Mouse (Mus musculus) left cerebral cortex, adult 2 months (tissue): ENCODE measurements at regions not wholly inside any gene's neighbourhood (a gene's known extent, or its start where the extent isn't known, plus 50 kb on each side); places are given as distances from the start of the nearest gene placed in this dataset.

Source experiments
- DNase-seq, 2 experiments: peaks; one replicate each; pipeline ENCODE4 v3.0.0; 2021 to 2022; ENCODE audit warnings: low spot score in 2 of 2, mixed read lengths in 1 of 2; ENCODE audit errors: extremely low spot score in 1 of 2
- H3K27ac ChIP-seq: fragments of 200-600 bp; 2 replicates; pipeline ENCODE4 v1.8.1; 2022
- H3K4me3 ChIP-seq: fragments of 200-600 bp; 2 replicates; pipeline ENCODE4 v1.8.1; 2022
- CTCF ChIP-seq: fragments of 200-600 bp; IDR thresholded peaks from 2 replicates; pipeline ENCODE4 v1.8.1; 2022; ENCODE audit warnings: antibody characterized with exemption, mild to moderate bottlenecking, moderate library complexity
- intact Hi-C: fragments of 180-260 bp; cut with DNase I; formaldehyde crosslinking; loops from one replicate; pipeline ENCODE4 v1.15.1; 2025

DNA sequence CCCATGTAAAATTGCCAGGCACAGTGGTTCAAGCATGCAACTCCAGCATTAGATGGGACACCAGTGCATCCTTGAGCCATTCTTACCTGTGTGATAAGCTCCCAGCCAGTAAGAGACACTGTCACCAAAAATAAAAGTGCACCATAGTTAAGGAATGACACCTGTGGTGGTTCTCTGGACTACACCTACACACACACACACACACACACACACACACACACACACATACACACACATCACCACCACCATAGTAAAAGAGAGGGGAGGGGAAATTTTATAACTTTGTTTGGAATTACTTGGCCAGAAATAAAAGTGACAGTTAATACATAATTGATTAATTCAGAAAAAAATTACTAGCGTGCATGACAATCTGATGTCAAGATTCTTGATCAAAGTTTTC is 175.1 kb upstream of the Gm11232 start:
- H3K4me3 ChIP-seq = no peak overlapping the region
- intact Hi-C loops = no loop called here
- no peak overlapping the region for H3K27ac ChIP-seq
- DNase-seq = no peak
- no peak for TF ChIP-seq CTCF

DNA sequence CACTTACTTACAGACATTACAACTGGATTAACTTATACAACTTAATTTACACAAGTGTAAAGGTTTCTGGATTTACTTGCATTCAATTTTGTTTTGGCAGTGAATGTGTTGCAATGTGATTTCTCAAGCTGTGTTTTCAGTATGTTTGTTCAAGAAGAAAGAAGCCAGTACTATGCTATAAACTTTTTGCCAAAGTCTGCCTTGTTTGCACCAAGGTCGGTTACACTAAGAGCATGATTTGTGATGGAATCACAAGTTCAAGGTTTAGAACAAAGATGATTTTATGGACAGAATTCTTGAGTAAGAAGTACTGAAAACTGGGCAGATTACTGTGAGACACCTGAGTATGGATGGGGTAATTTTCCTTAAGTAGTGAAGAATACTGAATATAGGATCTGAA is 153.8 kb upstream of the Gm11232 start:
- DNase-seq = no peak
- intact Hi-C loops = no loop called here
- TF ChIP-seq CTCF = no peak
- H3K27ac ChIP-seq = no peak overlapping the region
- no peak overlapping the region for H3K4me3 ChIP-seq

DNA sequence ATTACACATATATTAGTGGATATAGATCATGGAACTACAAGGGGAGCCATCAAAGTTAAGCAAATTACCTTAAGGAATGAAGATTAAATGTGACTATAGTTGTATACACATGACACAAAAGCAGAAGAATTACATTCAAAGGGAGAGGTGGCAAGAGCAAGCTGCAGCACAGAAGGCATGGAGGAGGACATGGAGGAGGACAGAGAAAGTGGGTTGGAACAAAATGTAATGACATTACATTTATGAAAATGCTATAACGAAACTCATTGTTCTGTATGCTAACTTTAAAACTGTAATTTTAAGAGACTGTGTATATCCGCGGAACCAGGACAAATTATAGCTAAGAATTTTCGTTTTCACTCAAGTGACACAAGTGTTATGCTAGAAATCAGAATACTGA is 117.9 kb upstream of the Gm11232 start:
- H3K4me3 ChIP-seq = no peak overlapping the region
- peak in 1 of 2 experiments; percentile 30 for DNase-seq
- intact Hi-C loops = loop anchor here (1.0 to 10.0 kb wide), 7 partner anchors 35 to 428 kb away; partner anchors contain the start of gene Tle1
- no peak for TF ChIP-seq CTCF
- peak overlapping the region; percentile 38; the same call in 1 of the 2 replicates for H3K27ac ChIP-seq

DNA sequence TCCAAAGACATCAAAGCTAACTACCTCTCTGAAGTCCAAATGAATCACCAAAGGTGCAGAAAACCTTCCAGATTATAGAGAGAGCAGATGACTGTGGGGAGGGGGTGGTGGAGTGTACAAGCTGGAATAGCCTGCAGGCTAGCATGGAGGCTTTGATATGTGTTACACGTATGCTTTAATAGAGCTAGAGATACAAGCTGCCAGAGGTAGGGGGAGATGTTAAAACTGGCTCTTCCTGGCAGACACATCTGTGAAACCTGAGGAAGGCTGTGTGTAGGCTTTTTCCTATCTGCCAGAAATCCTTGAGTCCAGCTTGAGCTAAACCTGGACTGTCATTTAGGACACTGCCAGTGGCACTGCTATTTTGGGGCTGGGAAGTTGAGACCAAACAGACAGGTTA is 109.2 kb upstream of the Gm11232 start:
- H3K4me3 ChIP-seq = no peak overlapping the region
- H3K27ac ChIP-seq = no peak overlapping the region
- DNase-seq = no peak
- no peak for TF ChIP-seq CTCF
- intact Hi-C loops = no loop called here

DNA sequence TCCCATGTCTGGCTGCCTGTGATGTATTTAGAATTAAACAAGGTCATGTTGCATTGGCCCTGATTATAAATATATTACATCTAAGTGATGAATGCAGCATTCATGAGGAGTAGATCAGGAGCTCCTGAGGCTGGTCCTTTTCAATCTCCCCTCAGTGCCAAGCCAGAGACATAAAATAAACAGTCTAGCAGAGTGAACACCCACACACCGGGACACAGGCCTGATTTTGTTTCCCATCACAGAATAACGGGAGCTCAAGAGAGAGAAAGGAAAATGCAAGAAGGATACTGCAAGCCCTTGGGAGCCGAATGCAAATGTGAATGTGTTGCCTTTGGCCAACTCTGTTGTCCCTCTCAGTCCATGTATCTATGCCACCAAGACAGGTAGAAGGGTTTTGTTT is 84.1 kb upstream of the Gm11232 start:
- intact Hi-C loops = loop anchor here (2.0 kb wide), 1 partner anchor 359 kb away; the partner anchor contains the start of gene Tle1
- TF ChIP-seq CTCF = no peak
- Histone ChIP-seq H3K27ac (no peak overlapping the region), H3K4me3 (no peak overlapping the region)
- DNase-seq = no peak

DNA sequence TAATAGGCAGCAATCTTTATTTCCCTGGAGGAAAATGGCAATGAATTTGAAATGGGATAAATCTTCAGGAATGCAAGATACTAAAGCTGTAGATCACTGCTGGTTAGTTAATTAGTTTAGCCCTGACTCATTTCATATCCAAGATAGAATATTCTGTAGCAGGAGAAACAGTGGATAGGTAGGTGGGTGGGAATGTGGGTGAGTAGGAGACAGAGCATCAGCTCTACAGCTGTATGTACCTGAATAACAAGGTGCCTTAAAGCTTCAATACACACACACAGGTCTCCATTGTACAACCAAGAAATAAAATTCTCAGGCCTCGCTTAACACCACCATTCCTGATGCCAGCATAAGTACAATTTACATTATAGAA is 83.0 kb upstream of the Gm11232 start:
- intact Hi-C loops = loop anchor here (1.0 to 2.0 kb wide), 2 partner anchors 35 to 360 kb away; partner anchors contain the start of gene Tle1

DNA sequence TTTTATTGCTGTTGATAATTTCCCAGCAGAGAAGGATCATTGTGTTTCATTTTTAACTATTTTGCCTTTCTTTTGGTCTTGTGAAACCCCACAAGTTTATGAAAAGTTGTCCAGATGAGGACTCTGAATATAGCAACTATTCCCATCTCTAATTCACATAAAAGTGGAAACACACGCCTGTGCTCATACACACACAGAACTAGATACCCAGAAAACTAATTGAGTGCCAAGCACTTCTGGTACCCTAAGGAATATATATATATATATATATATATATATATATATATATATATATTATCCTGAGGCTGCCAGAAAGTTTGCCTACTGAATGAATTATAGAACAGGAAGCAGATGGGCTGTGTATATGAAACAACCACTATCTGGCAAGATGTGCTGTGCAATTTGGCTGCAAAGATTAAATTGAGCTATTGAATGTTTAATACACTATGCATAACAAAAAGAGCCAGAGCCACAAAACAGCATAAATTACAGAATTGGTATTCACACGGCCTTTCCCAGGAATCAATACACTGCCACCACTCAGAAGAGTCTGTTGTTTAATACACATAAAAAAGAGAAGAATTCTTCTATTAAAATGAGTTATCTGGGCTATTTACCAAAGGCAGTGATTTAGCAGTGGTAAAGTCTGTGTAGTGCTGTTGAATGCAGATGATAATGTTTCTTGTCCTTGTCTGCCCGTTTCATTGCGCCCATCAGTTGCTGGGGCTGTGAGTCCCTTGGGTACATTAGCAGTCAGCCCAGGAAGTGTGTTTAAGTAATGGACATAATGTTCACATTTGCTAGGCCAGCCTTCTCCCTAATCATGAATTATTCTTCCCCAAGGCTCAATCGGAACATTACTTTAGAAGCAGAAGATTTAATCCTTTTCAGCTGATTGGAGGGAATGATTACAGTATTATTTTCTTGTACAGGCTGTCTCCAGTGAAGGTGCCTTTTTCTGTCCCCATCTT is 82.3 kb upstream of the Gm11232 start:
- Histone ChIP-seq H3K4me3 (no peak overlapping the region), H3K27ac (no peak overlapping the region)
- TF ChIP-seq CTCF = no peak
- intact Hi-C loops = loop anchor here (1.0 to 2.0 kb wide), 2 partner anchors 35 to 361 kb away; partner anchors contain the start of gene Tle1
- no peak for DNase-seq

More for the DNA sequence above, 83.0 kb upstream of the Gm11232 start:
- no peak overlapping the region for H3K27ac ChIP-seq
- no peak for DNase-seq
- H3K4me3 ChIP-seq = no peak overlapping the region
- TF ChIP-seq CTCF = no peak

DNA sequence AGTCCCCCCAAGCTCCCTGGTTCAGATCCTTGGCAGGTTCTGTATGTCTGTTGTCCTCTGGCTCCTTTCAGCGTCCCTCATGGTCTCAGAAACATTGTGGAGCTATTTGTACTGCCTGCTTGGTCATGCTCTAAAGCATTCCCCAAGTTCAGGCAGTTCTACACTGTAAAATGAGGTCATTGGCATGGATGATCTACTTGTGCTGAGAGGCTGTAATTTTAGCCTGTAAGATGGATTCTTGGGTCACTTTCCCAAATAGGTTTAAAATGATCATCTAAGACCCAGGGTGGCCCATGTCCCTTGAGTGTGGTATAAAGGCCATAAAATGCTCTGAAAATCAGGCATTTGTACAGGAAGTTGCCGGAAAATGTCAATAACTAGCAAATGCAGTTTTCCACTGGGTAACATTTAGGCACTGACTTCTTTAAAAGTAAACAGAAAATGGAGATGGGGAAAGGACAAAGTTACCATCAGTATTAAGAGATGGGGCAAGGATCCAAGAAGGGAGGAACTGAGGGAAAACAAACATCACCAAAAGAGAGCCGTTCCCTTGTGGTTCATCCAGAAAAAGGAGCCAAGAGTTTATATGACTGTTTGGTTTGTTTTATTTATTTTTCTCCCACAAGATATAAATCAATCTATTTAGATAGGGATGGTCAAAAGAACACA is 81.5 kb upstream of the Gm11232 start:
- no peak overlapping the region for H3K4me3 ChIP-seq
- intact Hi-C loops = no loop called here
- no peak for DNase-seq
- no peak overlapping the region for H3K27ac ChIP-seq
- TF ChIP-seq CTCF = no peak

DNA sequence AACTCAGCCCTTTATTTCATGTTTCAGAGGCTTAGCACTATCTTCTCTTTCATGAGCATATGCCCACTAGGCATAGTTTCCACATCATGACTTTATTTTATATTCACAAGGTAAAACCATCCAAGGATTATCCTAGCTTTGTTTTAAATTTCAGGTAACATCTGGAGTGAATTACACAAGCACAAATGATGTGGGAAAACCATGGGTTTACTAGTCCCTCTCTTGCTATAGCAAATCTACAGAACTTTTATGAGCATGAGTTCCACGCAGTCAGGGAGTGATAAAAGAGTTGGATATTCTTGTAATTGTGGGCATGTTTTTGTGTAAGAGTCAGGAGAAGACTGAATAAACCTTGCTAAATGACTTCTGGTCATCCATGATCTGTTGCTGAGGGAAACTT is 78.0 kb upstream of the Gm11232 start:
- intact Hi-C loops = no loop called here
- no peak for TF ChIP-seq CTCF
- no peak overlapping the region for H3K27ac ChIP-seq
- no peak for DNase-seq
- H3K4me3 ChIP-seq = no peak overlapping the region

DNA sequence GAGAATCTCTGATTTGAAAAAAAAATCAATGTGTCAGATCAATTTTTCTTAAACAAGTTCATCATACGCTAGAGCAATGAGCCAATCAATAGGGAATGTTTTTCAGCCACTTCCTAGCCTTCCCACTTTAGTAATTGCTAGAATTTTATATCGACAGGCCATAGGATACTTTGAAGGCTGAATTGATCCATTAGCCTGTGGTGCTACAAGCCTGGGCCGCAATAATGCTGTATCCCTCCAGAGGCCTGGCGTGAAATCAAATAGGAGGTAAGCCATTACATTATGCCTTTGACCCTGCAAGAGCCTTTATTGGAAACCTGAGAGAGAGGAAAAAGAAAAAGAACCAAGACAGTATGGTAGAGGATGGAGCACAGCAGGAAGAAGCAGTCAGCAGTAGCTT is 53.7 kb upstream of the Gm11232 start:
- no peak overlapping the region for H3K4me3 ChIP-seq
- intact Hi-C loops = no loop called here
- DNase-seq = no peak
- TF ChIP-seq CTCF = no peak
- no peak overlapping the region for H3K27ac ChIP-seq

DNA sequence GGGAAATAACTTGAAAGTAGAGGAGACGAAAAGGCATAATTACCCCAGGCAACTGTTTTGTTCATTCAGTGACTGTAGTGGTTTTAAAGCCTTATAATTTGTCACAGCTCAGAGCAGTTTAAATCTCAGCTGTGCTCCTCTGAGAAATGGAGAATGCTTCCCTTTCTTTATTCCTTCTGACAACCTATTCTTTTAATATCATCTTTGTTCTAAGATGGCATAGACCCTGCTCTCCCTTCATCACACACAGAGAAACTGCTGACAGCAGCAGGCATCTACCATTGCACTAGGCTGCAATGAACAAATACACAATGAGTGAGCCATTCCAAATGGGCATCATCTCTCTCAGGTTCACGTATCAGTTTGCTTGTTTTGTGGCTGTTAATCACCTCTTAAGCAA is 50.5 kb upstream of the Gm11232 start:
- no peak for DNase-seq
- TF ChIP-seq CTCF = no peak
- Histone ChIP-seq H3K27ac (no peak overlapping the region), H3K4me3 (no peak overlapping the region)
- intact Hi-C loops = no loop called here
